Mouse (Mus musculus) kidney, adult 2 months (tissue): ENCODE results near the gene Eef1a1.

Experiments used
- CTCF ChIP-seq: fragments of 200-500 bp; conservative IDR thresholded peaks from 2 replicates; pipeline ENCODE4 v1.5.1; 2011; ENCODE audit warnings: low read depth, mild to moderate bottlenecking, control low read depth, low read length, moderate library complexity, mixed read lengths; ENCODE audit not compliant: insufficient read depth, insufficient read length
- POLR2A ChIP-seq: fragments of 200-500 bp; IDR thresholded peaks from one replicate; pipeline ENCODE4 v1.6.1; 2011; ENCODE audit warnings: low read depth, low read length, control low read depth

DNA sequence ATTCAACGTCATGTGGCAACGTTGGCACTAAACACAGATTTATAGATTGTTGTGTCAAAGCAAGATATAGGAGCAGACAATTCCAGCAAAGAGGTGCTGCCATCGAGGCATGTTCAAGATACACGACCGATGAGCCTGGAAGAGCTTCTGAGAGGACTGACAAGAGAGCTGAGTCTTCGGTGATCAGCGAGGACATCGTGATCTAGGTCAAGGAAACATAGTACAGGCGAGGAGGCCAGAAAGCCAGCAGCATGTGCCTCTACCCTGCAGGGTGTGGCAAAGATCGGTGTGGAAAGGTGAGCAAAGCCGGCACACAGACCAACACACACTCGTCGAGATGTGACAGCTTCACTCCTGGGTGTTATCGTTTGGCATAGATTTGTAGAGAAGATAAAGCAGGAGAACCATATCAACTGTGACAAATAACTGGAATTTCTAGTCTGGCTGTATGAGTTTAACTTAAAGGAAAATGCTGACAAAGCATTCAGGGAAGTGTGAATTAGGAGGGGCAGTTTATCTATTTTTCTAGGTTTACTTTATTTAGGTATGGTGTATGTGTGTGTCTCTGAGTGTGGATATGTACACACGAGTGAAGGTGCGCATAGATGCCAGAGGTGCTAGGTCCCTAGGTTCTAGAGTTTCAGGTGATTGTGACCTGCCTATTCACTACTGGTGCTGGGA, 19.3 kb upstream of the Eef1a1 start:
- TF ChIP-seq CTCF (no peak), POLR2A (no peak)
